Mouse (Mus musculus) embryonic fibroblast, embryonic 13.5 days (primary cell): ENCODE measurements around the gene Slc26a11.

Source experiments
- CTCF ChIP-seq: IDR thresholded peaks from 2 replicates; pipeline ENCODE4 v1.5.1; 2011; ENCODE audit warnings: mild to moderate bottlenecking, control low read depth, low read length, moderate library complexity, borderline replicate concordance; ENCODE audit not compliant: insufficient read depth
- POLR2A ChIP-seq: IDR thresholded peaks from 2 replicates; pipeline ENCODE4 v1.6.1; 2011; ENCODE audit warnings: low read depth, mild to moderate bottlenecking, control low read depth, low read length, moderate library complexity

GRCm38 (mm10) chr11:119362769-119363533 is 7.6 kb downstream of the Slc26a11 start:
- TF ChIP-seq POLR2A (no peak), CTCF (no peak)
